Mouse (Mus musculus) adipose tissue, adult 10 weeks (tissue): ENCODE data around the gene Pdzd2. TPM values are rescaled to one million over a fixed set of nuclear protein-coding genes. Genes with fewer than 3 reads are reported as not detected.

Experiments used
- polyA plus RNA-seq: library from polyadenylated mRNA; stranded (reverse); fragments of 350-450 nt; fragmentation: Illumina TruSeq; extraction: RNeasy Lipid Tissue Mini Kit (QIAGEN cat#74804); gene quantifications from one replicate; pipeline ENCODE4 v1.2.3, GENCODE M21; 2014; ENCODE audit warnings: low read depth, low replicate concordance

Pdzd2 gene
- 31.0 TPM for polyA plus RNA-seq

GRCm38 (mm10) chr15:12739277-12740247 lies at the start of gene Pdzd2:
Pdzd2 (minus strand) TSS chr15:12739924.

GRCm38 (mm10) chr15:12321788-12322621 lies 417.7 kb downstream of the Pdzd2 start, which contains the start of gene 1810049J17Rik:
1810049J17Rik (minus strand) TSS chr15:12321899.

GRCm38 (mm10) chr15:12321091-12321787 lies 418.5 kb downstream of the Pdzd2 start, which contains the start of gene Golph3:
Golph3 (plus strand) TSS chr15:12321450.

Other genes with a start within 250 kb of the Pdzd2 start
- 16.7 TPM for gene 6030458C11Rik, start 84.7 kb upstream of the Pdzd2 start, polyA plus RNA-seq
- gene Drosha, start 84.9 kb upstream of the Pdzd2 start, polyA plus RNA-seq = 21.3 TPM